Mouse (Mus musculus) embryo, embryonic 9.5 days (tissue): Measurements from ENCODE around the gene Cachd1.
A peak's percentile ranks its signal among the peaks of the same experiment; 100 is the strongest.

ENCODE experiments used
- DNase-seq: peaks from one replicate; pipeline ENCODE4 v3.0.0-alpha.2; 2017; ENCODE audit errors: extremely low spot score

Gene Cachd1

DNA sequence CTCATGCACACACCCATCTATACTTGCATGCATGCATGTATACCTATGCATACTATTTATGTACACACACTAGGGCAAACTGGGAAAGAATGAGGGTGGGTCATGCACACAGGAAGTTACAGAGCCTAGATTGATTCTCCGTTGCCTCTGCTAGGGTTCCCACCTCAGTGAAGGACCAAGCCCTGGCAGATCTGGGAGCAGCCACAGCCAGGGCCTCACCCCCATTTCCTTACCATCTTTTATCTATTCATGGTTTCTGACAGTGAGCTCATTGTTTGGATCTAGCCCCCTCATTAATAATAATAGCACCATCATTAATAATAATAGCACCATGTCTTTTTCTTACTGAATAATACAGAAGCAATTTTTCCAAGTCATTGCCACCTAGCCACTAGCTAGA, 143.9 kb downstream of the Cachd1 start:
- DNase-seq: no peak

GRCm38 (mm10) chr4:100922816-100923554, 146.5 kb downstream of the Cachd1 start:
- DNase-seq: no peak

DNA sequence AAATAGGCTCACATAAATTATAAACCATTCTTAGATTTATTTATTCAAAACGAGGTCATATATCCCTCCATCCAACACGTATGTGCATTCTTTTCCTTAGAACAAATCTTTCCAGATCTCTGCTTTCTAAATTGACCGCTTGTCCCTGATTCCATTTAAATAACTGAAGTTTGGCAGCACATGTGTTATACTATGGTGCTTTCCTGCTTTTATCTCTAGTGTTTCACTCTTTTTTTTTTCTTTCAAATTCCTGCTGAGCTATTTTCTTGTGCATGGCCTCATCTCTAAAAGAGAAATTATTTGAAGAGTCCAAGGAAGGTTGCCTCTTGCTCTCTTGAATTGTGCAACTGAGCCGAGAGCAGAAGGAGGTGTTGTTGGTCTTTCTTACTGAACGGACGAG, 147.1 kb downstream of the Cachd1 start:
- DNase-seq: no peak

- DNase-seq: no peak
Measured at GRCm38 (mm10) chr4:100924276-100924675, 147.8 kb downstream of the Cachd1 start.

DNA sequence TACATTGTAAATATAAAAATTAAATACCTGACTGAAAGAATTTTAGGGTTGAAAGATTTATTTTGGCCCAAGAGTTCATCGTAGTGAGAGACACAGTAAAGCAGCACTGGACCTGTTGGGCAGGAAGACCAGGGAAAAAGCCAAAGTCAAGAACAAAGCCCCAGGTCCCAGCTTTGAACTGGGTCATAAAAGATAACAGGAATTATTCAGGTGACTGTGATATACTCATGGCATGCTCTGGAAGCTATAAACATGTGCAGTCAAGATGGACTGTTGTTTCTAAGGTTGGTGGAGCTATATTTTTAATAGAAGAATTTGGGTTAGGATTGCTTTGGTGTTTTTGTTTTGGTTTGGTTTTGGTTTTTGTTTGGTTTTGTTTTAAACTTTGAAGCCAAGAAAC, 148.7 kb downstream of the Cachd1 start:
- no peak for DNase-seq

DNA sequence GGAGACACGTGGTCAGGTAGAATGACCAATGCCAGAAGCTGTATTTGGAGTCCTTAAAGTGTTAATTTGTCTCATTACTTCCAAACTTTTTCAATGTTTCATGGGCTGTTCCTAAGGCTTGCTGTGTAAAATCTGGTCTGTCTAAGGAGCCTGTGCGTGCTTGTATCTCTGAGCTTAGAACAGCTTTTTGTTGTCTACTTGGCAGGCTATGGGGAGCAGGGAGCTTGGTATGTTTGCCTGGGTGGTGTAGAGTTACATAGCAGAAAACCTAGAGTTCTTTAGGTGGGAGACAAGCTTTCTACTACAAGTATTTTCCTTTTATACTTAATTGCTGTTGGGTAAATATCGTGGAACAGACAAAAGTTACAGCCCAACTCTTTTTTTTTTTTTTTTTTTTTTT, 150.1 kb downstream of the Cachd1 start:
- no peak for DNase-seq

GRCm38 (mm10) chr4:100927059-100927458, 150.6 kb downstream of the Cachd1 start:
- DNase-seq: no peak

DNA sequence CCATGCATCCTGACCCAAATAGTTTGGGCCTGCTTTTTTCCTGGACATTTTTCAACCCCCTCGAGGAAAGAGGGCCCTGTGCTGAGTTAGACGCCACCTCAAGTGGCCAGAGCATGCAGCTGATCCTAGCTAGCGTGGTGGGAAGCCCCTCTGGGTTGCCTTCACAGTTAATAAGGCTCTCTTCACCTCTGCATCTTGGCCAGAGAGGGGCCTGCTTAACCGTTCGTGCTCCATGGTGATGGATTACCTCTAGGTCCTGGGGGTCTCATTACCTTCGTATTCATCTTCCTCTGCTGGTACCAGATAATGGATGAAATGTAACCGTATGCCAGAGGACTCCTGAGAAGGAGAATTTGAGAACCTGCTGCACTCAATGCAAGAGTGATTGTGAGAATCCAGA, 167.2 kb downstream of the Cachd1 start:
- no peak for DNase-seq

DNA sequence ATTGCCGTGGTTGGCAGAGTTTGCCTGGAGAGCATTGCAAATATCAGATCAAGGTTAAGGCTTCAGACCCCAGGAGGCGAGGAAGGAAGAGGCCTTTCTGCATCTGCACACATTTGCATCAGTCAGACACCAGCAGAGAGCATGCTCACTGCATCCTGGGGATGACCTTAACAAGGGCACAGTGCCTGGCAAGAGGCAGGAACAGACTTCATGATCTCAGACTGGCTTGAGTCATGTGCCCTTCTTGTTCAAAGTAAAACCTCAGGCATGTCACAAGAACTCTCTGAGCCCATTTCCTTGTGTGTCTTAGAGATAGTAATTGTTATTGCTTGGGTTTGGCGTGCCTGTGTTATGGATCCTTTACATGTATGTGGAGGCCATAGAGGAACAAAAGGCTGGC, 167.8 kb downstream of the Cachd1 start:
- DNase-seq: no peak

DNA sequence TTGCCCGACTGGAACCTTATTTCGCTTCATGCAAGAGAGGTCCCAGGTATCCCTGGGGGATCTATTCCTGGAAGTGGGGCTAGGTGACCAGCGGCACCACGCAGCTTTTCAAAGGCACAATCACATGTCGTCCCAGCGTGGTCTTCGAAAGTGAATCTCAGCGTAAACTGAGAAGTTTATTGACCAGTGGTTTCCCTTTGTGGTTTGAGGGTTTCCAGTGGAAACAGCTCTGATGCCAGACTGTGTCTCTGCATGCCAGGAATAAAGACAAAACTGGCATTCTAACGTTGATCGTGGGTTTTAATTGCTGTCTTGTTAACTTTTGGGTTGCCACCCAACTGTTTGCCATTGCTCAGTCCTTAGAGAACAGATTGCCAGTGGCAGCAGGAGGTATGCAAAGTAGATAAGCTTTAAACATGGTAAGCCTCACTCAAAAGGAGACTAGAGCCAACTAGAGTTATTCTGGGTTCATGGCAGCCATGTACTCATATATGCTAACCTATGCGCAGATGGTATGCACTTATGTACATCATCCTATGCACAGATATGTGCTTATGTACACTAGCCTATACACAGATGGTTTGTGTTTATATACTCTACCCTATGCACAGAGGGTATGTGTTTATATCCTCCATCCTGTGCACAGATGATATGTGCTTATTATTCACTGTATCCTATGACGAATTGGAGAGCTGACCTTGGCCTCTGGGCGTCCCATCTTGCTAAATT, 168.9 kb downstream of the Cachd1 start:
- no peak for DNase-seq

- no peak for DNase-seq
Measured at GRCm38 (mm10) chr4:100948494-100949425, 172.3 kb downstream of the Cachd1 start.

- no peak for DNase-seq
Measured at GRCm38 (mm10) chr4:100950316-100950715, 173.8 kb downstream of the Cachd1 start.

- no peak for DNase-seq
Measured at GRCm38 (mm10) chr4:100951876-100952275, 175.4 kb downstream of the Cachd1 start.

GRCm38 (mm10) chr4:100963341-100963740, 186.9 kb downstream of the Cachd1 start:
- no peak for DNase-seq

DNA sequence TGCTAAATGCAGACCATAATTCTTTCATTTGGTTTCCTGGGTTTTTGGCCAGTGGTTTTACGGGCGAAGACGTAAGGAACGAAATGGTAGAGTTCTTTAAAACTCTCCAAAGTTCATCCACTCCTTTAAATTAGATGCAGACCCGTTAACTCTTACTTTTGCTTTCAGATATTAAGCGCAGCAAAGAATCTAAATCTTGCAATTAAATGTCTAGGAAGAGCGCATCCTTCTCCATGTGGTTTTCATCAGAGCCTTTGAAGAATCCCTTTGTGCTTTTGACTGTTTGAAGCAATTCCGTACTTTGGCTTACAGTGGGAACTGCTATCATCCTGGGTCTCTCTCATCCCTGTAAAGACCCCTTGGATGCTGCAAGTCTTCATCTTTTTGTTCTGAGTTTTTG, 187.3 kb downstream of the Cachd1 start:
- no peak for DNase-seq

GRCm38 (mm10) chr4:100967703-100968392, 191.4 kb downstream of the Cachd1 start:
- no peak for DNase-seq

- DNase-seq: peak; percentile 66
Measured at GRCm38 (mm10) chr4:100973641-100974454, 197.4 kb downstream of the Cachd1 start.

GRCm38 (mm10) chr4:100974455-100975035, 198.1 kb downstream of the Cachd1 start:
- DNase-seq: peak; percentile 42

- DNase-seq: no peak
Measured at GRCm38 (mm10) chr4:100977522-100977921, 201.0 kb downstream of the Cachd1 start.

DNA sequence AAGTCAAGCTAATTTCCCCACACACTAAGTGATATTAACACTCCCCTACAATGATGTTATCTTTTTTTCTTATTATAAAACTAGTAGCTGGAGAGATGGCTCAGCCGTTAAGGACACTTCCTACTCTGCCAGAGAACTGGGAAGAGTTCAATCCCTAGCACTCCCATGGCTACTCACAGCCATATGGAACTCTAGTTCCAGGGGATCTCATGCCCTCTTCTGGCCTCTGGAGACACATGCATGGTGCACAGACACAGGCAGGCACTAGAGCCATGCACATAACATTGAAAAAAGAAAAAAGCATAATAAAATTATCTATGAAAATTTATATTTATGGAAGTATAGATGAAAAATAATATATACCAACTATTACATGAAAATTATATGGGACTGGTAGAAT, 210.7 kb downstream of the Cachd1 start:
- DNase-seq: no peak
